Mouse (Mus musculus) limb, embryonic 14.5 days (tissue): Measurements from ENCODE around the gene Plvap. TPM values are rescaled to one million over a fixed set of nuclear protein-coding genes. Genes with fewer than 3 reads are reported as not detected.
"Not testable (repeated sequence)": the region's sequence is repeated elsewhere in the genome, so short reads cannot be mapped to it uniquely, and the experiment has no call there.

Experiments used
- ATAC-seq: fragments of 200-750 bp; cut with Nextera tagmentation; 2 replicates; pipeline ENCODE4 v1.8.0; 2017; ENCODE audit warnings: low read depth, moderate number of reproducible peaks, moderate TSS enrichment; ENCODE audit not compliant: low FRiP score
- DNase-seq: peaks from one replicate; pipeline ENCODE4 v3.0.0-alpha.2; 2015; ENCODE audit warnings: low spot score
- H3K27ac ChIP-seq: fragments of 300-500 bp; sonication (generic); replicated peaks from 2 replicates; pipeline ENCODE4 v1.5.1; 2014; ENCODE audit warnings: low read depth, mild to moderate bottlenecking, low read length, moderate library complexity, mixed read lengths
- H3K27me3 ChIP-seq: fragments of 300-500 bp; sonication (generic); 2 replicates; pipeline ENCODE4 v1.6.1; 2014; ENCODE audit warnings: low read length, mixed read lengths; ENCODE audit not compliant: control insufficient read depth, insufficient read depth
- H3K36me3 ChIP-seq: fragments of 300-500 bp; sonication (generic); 2 replicates; pipeline ENCODE4 v1.6.1; 2014; ENCODE audit warnings: mild to moderate bottlenecking, low read length, moderate library complexity, mixed read lengths; ENCODE audit not compliant: control insufficient read depth, insufficient read depth
- H3K4me1 ChIP-seq: fragments of 300-500 bp; sonication (generic); 2 replicates; pipeline ENCODE4 v1.6.1; 2014; ENCODE audit warnings: antibody characterized with exemption, low read length, mixed read lengths; ENCODE audit not compliant: control insufficient read depth, insufficient read depth
- H3K4me2 ChIP-seq: fragments of 300-500 bp; sonication (generic); replicated peaks from 2 replicates; pipeline ENCODE4 v1.6.1; 2014; ENCODE audit warnings: low read depth, mild to moderate bottlenecking, low read length, moderate library complexity; ENCODE audit not compliant: severe bottlenecking
- H3K4me3 ChIP-seq: fragments of 300-500 bp; sonication (generic); replicated peaks from 2 replicates; pipeline ENCODE4 v1.5.1; 2014; ENCODE audit warnings: low read length
- H3K9ac ChIP-seq: fragments of 300-500 bp; sonication (generic); 2 replicates; pipeline ENCODE4 v1.6.1; 2014; ENCODE audit warnings: mild to moderate bottlenecking, low read depth, low read length, moderate library complexity; ENCODE audit not compliant: severe bottlenecking
- H3K9me3 ChIP-seq: fragments of 300-500 bp; sonication (generic); 2 replicates; pipeline ENCODE4 v1.6.1; 2016; ENCODE audit warnings: low read length; ENCODE audit not compliant: control insufficient read depth
- POLR2A ChIP-seq: fragments of 200-500 bp; IDR thresholded peaks from 2 replicates; pipeline ENCODE4 v1.8.0; 2012; ENCODE audit warnings: inconsistent platforms, mild to moderate bottlenecking, moderate library complexity, borderline replicate concordance; ENCODE audit not compliant: insufficient read depth, insufficient read length; ENCODE audit errors: extremely low read depth
- WGBS: fragments of 180-500 bp; shearing (Covaris S2); extraction: QIAGEN DNeasy Blood & Tissue Kit; methylation state at CpG from one replicate; pipeline ENCODE4 v1.1.7; 2014; 5-methylcytosine and 5-hydroxymethylcytosine counted together
- polyA plus RNA-seq, 2 experiments: library from polyadenylated mRNA; depleted of rRNA in 1 of 2; stranded (reverse) in 1 of 2; unstranded in 1 of 2; fragments of >200 nt; fragmentation: Nextera tagmentation in 1 of 2; extraction: Ambion mirVana in 1 of 2; gene quantifications; 2 replicates each; pipeline versions ENCODE4 v1.2.1 to v1.2.3; 2012 to 2014

The Plvap gene
- polyA plus RNA-seq, 2 experiments = 53.2 to 59.8 TPM

- peak overlapping the region; percentile 20; the same call in 1 of the 2 replicates for H3K4me2 ChIP-seq
These were observed 10.1 kb upstream of the Plvap start for GRCm38 (mm10) chr8:71521634-71522033.

DNA sequence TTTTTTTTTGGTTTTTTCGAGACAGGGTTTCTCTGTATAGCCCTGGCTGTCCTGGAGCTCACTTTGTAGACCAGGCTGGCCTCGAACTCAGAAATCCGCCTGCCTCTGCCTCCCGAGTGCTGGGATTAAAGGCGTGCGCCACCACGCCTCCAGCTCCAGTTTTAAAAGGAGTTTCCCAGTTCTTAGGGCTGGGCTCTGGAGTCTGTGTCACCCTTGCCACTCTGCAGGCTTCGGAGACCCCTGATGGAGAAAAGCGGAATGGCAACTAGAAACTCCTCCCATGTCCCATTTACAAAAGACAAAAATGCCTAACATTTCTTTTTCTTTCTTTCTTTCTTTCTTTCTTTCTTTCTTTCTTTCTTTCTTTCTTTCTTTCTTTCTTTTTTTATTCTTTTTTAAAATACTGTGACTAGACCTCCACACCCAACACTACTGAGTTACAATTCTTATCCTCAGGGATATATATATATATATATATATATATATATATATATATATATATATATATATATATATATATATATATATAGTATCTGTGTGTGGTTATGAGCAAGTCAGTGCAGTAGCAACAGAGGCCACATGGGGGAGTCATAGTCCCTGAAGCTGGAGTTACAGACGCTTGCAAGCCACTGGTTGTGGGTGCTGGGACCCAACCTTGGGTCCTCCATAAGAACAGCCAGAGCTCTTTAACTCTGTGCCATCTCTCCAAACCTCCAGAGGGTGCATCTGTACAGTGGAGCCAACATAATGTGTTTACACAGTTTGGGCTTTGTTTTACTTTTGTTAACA lies 7.7 kb upstream of the Plvap start:
- H3K9me3 ChIP-seq, H3K36me3 ChIP-seq, H3K9ac ChIP-seq, H3K4me3 ChIP-seq, H3K27me3 ChIP-seq, H3K4me2 ChIP-seq, H3K27ac ChIP-seq, ATAC-seq, H3K4me1 ChIP-seq: not testable (repeated sequence)
- 35% methylated on average over 9 of the region's 10 CpGs for WGBS
- peak; percentile 74 for DNase-seq

More at GRCm38 (mm10) chr8:71521634-71522033, 10.1 kb upstream of the Plvap start:
- peaks cover 3% of the 10 kb centered on the region; the same call in 1 of the 2 replicates for H3K4me1 ChIP-seq
- H3K27me3 ChIP-seq = peaks cover 20% of the 10 kb centered on the region
- peak; percentile 87 for ATAC-seq
- H3K4me3 ChIP-seq = no peak overlapping the region; the same call in 1 of the 2 replicates
- 1% methylated on average over 17 of the region's 17 CpGs for WGBS
- no peaks in the 10 kb centered on the region for H3K36me3 ChIP-seq
- no peak overlapping the region for H3K9ac ChIP-seq
- DNase-seq = peak; percentile 90
- 0 out of 2 replicates have a peak, but pooled peaks have one; percentile 24 for TF ChIP-seq POLR2A
- no peaks in the 10 kb centered on the region for H3K9me3 ChIP-seq
- no peak overlapping the region for H3K27ac ChIP-seq

GRCm38 (mm10) chr8:71516786-71517185 lies 5.2 kb upstream of the Plvap start:
- WGBS = 18% methylated on average over 6 of the region's 6 CpGs
- no peaks in the 10 kb centered on the region for H3K27me3 ChIP-seq

GRCm38 (mm10) chr8:71515043-71515442 lies 3.5 kb upstream of the Plvap start:
- DNase-seq (no peak), ATAC-seq (no peak)
- TF ChIP-seq POLR2A = no peak
- Histone ChIP-seq H3K4me3 (no peak overlapping the region), H3K27ac (no peak overlapping the region), H3K36me3 (no peaks in the 10 kb centered on the region), H3K27me3 (no peaks in the 10 kb centered on the region), H3K9me3 (no peaks in the 10 kb centered on the region), H3K4me1 (no peaks in the 10 kb centered on the region), H3K4me2 (no peak overlapping the region), H3K9ac (no peak overlapping the region)
- WGBS = 77% methylated on average over 5 of the region's 5 CpGs

More at GRCm38 (mm10) chr8:71516786-71517185, 5.2 kb upstream of the Plvap start:
- Histone ChIP-seq H3K4me1 (no peaks in the 10 kb centered on the region), H3K4me2 (no peak overlapping the region), H3K36me3 (no peaks in the 10 kb centered on the region), H3K4me3 (no peak overlapping the region), H3K9me3 (no peaks in the 10 kb centered on the region), H3K27ac (no peak overlapping the region), H3K9ac (no peak overlapping the region)
- DNase-seq = no peak
- TF ChIP-seq POLR2A = no peak
- no peak for ATAC-seq

- TF ChIP-seq POLR2A = no peak
- Histone ChIP-seq H3K36me3 (no peaks in the 10 kb centered on the region), H3K9ac (no peak overlapping the region), H3K4me3 (no peak overlapping the region), H3K27me3 (peaks cover 8% of the 10 kb centered on the region), H3K4me2 (no peak overlapping the region), H3K27ac (no peak overlapping the region), H3K9me3 (no peaks in the 10 kb centered on the region), H3K4me1 (no peaks in the 10 kb centered on the region)
- DNase-seq = no peak
- 67% methylated on average over 13 of the region's 15 CpGs for WGBS
- no peak for ATAC-seq
These were observed 1.6 kb upstream of the Plvap start for GRCm38 (mm10) chr8:71513018-71513754.
